Mouse (Mus musculus): Measurements from ENCODE around the gene Prex1.
A peak's percentile ranks its signal among the peaks of the same experiment; 100 is the strongest.
"Not testable (repeated sequence)": the region's sequence is repeated elsewhere in the genome, so short reads cannot be mapped to it uniquely, and the experiment has no call there.

Prex1 gene

DNA sequence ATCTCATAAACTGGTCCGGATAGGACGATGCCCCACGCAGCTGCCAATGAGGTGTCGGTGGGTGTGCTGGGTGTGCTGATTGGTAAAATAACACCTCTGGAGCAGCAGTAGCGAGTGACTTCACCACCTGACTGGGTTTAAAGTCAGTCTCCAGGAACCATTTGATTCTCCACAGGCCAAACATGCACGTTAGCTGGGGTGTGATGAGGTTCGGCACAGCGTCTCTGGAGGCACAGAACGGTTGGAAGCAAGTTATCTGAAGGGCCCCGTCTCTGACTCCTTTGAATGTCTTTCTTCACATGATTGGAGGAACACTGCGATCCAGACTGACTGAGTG lies 159.5 kb downstream of the Prex1 start:
- DNase-seq (ENCODE audit: low read depth) = no peak

DNA sequence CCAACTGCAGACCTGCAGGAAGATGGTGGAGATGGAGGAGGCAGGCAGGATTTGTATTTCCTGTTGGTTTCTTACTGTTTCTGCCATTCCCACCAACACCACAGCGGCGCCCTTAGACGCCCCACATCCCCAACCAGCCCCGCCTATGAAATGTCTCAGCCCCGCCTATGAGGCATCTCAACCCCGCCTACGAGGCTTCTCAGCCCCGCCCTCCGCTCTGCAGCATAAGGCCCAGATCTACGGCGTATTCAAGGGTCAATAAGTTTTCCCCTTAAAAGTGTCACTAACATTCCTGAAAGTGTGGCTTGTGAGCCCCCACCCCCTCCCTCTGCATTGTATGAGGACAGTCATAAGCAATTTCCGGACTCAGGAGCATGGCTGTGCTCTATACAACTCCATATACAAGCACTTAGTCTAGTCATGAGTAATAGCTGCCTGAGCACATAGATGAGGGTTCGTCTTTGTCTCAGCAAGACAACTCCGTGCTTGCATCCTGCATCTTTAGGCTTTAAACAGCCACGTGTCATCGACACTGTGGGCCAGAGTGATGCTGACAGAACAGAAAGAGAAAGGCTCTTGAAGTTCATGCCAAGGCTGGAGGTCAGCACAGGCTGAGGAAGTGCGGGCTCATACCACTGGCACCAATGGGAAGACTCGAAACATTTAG lies 160.0 kb downstream of the Prex1 start:
- DNase-seq (ENCODE audit: low read depth) = peak; percentile 57

DNA sequence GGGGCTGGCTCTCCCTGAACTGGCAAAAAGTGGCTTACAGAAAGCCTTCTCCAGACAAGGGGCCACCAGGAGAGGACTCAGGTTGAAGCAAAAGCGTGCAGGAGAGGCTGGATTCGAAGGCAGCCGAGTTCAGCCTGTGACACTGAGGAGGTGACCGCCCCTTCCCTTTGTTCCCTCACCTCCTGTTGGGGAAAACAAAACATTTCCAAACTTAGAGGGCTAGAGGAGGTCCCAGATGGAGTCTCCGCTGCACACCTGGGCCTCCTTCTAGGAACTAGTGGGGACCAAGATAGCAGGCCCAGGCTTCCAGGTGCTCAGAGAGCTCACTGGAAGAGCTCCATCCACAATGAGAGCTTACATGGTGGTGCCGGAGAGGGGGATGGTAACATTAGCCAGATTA lies 161.0 kb downstream of the Prex1 start:
- DNase-seq (ENCODE audit: low read depth) = no peak

DNA sequence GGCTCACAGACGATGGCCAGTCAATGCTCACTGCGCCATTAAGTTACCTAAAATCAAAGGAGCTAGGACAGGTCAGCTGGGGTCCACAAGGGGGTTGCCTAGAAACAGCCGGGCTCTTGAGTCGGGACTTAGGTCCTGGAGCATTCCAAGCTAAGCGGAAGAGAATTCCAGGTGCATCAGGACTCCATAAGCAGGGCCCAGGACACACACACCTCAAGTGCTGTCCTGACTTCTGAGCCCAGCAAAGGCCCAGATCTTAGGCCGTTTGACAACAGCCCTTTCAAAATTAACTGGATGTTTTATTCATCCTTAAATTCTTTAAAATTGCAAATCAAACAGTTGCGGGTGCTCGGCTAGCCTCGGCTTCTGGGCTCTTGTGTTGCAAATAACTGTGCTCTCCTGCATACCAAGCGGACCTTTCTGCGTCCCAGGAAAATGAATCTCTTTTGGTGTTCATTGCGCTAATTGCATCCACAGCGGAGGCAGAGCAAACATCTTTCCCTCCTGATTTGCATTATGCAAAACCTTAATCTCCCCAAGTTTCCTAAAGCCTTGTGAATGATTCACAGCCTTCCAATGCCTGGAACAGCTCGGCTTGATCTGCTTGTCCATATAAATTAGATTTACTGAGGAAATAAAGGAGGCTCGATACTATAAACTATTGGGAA lies 161.7 kb downstream of the Prex1 start:
- DNase-seq (ENCODE audit: low read depth) = no peak

DNA sequence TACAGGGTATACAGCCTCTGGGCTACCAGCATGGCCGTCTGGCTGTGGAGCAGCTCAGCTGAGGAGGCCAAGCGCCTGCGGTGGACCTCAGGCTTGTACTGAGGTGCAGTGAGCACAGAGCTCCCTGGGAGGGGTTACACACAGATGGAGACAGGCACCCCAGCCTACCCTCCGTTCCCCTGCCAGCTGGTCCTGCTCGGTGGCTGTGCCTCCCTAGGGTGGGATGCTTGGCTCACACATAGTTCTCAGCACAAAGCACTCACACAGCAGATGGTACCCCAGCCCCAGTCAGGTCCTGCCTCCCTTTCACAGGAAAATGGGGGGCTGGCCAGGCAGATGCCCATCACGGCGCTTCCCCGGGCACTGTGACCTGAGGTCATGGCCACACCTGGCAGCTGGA lies 163.8 kb downstream of the Prex1 start:
- no peak for DNase-seq (ENCODE audit: low read depth)

DNA sequence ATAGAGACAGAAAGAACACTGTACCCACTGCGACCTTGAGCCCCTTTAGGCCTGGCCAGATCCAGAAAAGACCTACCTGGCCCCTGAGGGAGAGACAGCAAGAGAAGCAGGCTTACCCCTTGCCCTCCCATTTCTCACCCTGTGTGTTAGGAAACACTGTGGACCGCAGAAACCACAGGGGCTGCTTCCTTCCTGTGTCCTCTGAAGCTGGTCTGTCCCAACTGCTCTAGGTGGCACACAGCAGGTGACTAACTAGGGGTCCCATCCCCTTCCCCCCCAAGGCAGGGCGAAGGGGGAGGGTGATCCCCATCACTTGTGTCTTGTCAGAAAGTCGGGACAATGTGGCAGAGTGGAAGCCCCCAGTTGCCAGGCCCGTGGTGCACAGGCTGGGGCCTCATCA lies 164.6 kb downstream of the Prex1 start:
- DNase-seq (ENCODE audit: low read depth) = peak; percentile 56

DNA sequence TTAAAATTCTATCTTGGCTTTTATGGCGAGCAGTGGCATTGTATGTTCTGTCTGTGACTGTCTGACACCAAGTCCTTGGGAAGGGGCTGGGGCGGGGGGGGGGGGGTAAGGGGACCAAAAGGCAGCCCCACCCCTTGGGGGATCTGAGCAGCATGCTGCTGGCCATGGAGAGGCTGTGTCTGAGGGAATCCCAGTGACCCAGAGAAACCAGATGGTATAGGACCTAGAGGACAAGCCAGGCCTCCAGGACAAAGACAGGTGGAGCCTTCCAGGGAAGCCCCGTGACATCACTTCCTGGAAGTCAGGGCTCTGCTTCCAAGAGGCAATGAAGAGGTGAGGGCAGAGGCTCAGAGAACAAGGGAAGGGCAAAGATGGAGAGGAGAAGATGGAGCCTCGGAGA lies 168.1 kb downstream of the Prex1 start:
- DNase-seq (ENCODE audit: low read depth) = no peak

DNA sequence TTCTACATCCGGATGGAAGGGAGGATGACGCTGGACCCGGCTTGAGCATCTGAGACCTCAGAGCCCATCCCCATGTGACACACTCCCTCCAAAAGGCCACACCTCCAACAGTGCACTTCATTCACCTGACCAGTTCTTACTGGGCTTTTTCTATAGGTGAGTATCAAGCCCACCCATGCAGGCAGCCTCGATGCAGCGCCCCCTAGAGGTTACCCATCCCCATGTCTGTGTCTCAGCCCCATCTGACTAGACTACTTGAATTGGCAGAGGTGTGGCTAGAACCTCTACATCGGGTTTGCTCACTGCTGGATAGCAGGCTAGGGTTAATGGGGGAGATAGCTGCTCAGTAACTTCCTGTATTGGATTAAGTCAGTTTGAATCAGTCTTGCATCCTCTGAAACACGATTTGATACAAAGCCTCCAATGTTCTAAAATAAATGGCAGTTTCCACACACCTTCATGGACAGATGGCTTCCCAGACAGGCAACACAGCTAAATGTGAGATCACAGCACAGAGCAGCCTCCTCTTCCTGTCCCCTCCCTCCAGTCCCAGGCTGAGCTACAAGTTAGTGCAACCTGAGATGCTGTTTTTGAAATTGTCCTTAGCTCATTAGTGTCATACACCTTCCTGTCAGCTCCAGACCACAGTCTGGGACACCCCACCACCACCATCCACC lies 168.9 kb downstream of the Prex1 start:
- no peak for DNase-seq (ENCODE audit: low read depth)

DNA sequence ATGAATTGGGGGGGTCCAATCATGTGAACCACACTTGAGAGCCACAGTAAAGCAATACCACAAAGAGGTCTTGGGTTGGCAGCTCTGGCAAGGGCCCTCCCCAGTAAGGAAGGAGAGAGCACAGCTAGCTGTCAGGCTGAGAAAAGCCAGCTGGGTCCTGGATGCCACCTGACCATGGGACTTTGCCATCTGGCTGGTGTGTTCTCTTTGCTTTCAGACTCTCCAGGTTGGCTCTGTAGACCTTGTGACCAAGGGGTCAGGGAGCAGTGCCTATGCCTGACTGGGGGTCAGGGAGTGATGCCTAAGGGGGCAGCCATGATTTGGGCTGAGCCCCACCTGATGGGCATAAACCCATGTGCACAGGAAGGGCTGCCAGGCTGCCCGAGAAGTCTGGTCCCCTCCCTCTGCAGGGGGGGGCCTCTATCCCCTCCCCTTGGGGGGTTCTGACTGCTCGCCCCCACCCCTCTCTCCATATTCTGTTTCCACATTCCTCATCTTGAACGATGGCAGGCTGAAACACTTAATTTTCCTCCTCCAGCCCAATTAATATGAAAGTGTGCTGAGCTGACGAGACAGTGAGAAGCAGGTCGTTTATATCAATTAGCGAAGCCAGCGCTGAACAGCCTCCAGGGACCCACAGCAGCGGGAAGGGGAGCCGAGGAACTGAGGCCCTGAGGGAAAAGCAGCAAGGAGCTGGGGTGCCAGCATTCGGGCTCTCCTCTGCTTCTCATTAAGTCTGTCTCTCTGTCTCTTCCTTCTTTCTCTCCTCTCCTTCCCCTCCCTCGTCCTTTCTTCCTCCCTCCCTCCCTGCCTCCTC lies 172.3 kb downstream of the Prex1 start:
- DNase-seq (ENCODE audit: low read depth) = no peak

DNA sequence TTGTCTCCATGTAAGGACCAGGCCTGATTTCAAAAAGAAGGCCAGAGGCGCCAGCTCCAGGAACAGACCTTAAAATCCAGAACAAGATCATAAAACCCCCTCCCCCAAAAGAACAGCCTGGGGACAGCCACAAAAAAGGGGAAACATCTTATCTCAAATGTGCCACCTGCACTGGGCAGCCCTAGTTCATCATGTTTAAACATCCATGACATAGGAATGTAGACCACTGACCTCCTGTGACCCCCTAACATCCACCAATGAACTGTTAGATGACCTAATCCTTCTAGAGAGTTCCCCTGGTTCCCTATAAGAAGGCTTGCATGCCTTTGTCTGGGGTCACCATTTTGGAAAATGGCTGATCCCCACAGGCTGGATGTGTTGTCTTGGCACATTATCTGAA lies 173.4 kb downstream of the Prex1 start:
- DNase-seq (ENCODE audit: low read depth) = no peak

DNA sequence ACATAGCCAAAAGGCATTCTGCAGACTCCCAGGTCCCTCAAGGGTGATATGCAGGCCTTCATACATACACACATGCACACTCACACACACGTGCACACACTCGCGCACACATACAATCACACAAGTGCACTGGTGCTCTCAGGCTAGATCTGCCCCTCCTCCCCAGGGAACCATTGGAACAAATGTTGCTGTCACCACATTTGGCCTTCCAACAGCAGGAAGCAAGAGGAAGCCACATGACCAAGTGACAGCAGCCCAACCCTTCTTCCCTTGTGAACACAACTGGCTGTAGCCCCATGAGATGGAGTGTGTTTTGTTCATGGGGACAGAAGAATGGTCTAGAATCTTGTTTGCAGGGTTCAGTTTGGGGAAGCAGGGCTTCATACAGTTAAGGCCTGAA lies 176.7 kb downstream of the Prex1 start:
- no peak for DNase-seq (ENCODE audit: low read depth)

DNA sequence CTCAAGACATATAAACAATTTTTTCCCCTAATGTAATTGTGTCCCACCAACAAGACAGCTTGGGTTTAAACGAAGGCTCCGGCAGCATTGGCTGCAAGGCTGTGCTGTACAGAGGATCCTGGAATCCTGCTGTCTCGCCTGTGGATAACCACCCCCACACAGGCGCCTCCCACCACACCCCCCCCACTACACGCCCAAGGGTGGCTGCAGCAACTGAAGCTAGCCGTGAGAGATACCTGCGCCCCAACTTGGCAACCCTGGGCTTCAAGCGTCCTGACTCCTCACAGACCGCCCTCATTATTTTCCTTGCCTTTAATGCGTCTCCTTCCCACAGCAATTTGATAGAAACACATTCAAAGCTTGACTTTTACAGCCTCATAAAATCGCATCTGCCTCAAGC lies 178.1 kb downstream of the Prex1 start:
- DNase-seq (ENCODE audit: low read depth) = no peak

DNA sequence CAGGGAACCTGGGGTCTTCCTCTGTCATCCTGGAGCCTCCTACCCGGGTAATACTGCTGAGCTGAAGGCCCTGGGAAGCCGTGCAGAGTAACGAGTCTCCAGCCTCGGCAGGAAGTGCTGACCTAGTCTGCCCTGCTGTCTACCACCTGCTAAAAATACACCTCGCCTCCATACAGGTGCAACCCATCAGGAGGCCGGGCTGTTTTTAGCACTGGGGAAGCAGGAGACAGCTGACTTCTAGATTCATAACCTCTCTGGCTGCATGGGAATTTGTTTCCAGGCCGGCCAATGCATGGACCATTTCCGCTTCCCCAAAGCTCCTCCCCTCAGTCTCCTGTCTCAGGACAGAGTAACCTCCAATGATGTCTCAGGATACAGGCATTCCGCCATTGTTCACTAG lies 187.4 kb downstream of the Prex1 start:
- no peak for DNase-seq (ENCODE audit: low read depth)

DNA sequence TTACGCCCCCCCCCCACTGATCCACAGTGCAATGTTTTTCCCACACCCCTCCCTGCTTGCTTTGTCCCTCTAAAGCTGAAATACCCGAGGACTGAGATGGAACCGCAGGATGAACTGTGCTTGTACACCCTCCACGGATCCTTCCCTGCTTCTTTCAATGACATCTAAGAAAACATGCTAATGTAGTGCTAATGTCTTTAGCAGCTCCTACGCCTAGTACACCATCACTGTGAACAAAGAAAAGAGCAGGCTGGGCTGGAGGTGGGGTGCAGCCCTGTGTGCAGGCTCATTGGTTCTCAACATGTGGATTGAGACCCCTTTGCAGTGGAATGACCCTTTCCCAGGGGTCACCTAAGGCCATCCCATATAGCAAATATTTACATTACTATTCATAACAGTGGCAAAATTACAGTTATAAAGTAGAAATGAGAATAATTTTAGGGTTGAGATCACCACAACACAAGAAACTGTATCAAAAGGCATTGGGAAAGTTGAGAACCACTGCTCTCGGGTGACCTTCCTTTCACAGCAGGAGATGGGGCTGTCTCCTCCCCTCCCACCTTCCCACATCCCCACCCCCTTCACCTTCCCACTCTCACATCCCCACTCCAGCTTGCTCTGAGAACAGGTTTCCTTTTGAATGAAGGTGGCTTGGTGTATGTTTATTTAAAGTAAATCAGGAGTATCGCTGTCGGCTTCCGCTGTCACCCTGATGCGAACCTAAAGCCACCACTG lies 190.3 kb downstream of the Prex1 start:
- DNase-seq (ENCODE audit: low read depth) = no peak

DNA sequence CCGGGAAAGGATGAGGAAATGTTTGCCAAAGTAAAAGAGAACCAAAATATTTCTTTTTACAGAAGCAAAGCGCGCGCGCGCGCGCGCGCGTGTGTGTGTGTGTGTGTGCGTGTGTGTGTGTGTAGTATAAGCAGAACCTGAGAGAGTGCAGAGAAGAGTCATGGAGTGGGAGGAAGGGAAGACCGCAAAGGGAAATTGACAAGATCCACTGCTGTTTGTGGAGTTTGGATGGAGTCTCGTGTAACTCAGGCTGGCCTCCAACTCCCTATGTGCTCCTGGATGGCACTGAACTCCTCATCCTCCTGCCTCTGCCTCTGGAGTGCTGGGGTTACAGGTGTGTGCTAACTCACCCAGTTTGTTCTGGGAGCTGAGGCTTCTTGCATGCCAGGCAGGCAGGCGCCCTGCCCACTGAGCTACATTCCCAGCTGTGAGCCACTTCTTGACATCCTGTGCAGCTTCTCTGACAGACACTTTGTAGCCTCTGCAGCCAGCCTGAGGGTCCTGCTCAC lies 191.0 kb downstream of the Prex1 start:
- no peak for DNase-seq (ENCODE audit: low read depth)

DNA sequence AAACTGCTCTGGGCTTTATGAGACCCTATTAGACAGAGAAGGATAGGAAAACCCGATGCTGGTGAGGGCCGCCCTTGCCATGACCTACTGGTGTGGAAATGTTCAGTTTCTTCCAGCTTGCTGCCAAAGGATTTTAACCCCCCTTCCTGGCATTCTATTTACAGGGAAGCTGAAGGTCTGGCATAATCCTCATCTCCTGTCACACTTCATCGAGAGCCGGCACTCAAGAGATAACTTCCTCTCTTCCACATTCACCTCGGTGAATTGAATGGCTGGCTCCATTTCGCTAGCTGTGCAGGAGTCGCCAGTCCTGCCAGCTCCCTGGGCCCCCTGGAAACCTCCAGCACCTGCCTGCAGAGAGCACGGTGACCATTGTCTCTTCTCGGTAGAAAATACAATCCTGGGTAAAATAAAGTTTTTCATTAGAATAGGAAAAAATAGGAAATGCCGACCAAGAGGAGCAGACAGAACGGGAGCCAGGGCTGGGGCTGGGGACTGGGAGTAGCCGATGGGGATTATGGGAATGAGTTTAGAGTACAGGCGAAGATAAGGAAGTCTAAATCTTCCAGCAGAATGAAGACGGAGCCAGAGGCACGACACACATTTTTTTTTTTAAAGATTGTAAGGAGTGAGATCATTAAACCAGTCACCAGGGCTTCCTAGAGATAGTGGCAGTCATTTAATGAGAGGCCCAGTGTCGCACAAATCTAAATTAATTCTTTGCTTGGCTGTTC lies 191.6 kb downstream of the Prex1 start:
- no peak for DNase-seq (ENCODE audit: low read depth)

DNA sequence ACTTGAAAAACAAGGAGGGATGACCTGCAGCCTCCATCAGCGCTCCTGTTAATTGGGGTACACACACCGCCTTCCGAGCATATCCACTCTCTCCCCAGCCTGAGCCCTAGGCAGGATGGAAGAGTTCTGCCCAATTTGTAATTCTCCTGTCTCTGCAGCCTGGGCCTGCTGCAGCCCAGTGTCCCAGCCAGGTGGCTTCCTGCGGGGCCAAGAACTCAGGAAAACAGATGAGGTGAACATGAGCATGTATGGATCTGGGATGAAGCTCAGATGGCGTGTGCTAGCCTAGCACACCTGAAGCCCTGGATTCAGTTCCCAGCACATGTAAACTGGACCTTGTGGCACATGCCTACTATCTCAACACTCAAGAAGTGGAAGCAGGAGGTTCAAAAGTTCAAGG lies 192.2 kb downstream of the Prex1 start:
- no peak for DNase-seq (ENCODE audit: low read depth)

DNA sequence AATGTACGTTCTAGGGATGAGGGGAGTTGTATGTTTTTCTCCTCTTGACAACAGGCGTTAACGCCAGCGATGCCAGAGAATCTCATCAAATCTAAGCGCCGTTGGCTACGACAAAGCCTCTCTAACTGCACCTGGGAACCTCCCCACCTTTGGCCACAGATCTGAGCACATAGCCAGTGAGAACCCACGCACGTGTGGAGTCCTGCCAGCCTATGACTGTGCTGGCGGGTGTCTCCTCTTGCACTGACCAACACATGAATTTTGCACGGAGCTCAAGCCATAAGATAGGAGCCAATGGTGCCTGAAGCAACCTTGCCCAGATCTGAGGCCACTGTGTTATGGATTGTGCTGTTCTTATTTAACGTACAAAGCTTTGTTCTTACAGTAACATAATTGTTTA lies 193.1 kb downstream of the Prex1 start:
- DNase-seq (ENCODE audit: low read depth) = no peak

DNA sequence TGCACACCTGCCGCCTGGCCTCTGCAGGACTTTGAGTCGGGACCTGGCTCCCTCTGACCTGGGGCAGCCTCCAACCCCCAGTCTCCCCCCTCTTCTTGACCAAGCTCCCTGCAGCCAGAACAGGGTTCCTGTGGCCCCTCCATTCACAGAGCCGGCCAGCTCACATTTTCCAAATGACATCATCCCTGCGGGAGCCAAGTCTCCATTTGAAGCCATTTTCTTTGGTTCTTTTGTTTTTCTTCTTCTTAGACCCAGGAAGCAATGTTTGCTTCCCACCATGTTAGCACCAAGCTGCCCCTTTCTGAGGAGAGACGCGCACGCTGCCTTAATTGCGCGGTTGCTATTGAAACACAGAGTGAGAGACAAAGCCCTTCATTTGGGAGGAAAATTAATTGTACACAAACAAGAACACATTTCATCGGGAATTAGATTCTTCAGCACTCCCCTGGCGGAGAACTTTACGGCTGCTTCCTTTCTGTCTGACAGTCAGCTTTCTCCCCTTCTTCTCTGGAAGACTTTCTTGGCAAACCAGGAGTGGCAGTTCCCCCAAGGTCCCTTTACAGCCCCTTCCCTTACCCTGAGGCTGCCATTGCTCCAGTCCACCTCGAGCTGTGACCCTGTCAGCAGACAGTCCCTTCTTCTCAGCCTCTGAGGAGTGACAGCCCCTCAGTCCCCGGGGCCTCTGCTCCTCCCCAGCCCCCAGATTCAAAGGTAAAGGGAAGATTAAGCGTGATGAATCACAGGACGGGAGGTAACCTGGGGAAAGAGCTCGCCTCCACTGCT lies 196.0 kb downstream of the Prex1 start:
- DNase-seq (ENCODE audit: low read depth) = not testable (repeated sequence)

DNA sequence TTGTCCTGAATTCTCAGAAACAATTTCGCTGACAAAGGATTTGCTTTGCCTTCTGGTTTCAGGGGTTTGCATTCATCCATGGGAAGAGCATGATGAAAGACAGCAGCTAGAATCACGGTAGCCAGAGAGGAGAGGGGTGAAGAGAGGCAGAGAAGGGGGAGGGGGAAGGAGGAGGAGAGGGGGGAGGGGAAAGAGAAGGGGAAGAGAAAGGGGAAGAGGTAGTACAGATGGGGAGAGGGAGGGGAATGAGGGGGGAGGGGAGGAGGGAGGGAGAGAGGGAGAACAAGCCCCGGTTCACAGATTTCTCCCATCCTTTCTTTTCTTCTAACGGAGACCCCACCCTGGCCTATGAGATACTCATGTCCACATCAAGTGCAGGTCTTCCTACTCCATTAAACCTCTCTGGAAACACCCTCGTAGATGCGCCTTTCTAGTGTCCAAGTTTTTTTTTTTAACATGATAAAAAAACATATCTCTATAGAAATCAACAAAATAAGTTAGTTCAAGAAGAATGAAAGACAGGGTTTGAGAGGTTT lies 196.7 kb downstream of the Prex1 start:
- DNase-seq (ENCODE audit: low read depth) = no peak

All from c-Kit-positive CD71-negative TER-119-negative erythroid progenitor cells, embryonic 14.5 days (primary cell).